Mouse (Mus musculus): ENCODE measurements around the gene Sema4c. TPM values are rescaled to one million over a fixed set of nuclear protein-coding genes. Genes with fewer than 3 reads are reported as not detected.
A peak's percentile ranks its signal among the peaks of the same experiment; 100 is the strongest.

The Sema4c gene
- polyA plus RNA-seq, 1 experiment = 0.01 TPM

DNA sequence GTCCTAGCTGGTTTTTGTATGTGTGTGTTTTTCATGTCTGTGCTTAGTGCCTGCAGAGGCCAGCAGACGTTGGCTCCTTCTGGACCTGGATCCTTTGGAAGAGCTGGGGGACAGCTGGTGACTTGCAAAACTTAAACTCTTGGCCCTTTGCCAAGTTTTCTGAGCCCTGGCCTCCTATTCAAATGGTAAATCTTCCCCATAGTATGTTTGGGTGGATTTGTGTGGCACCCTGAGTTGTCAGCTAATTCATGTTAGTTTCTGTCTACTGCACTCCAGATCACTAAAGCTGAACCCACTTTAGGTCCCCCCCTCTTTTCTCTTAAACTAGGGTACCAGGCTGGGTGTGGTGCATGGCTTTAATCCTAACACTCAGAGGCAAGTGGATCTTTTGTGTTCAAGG, 29.8 kb downstream of the Sema4c start:
- no peaks in the 10 kb centered on the region for H3K9me3 ChIP-seq (ENCODE audit: control insufficient read depth, low read length)
- no peaks in the 10 kb centered on the region for H3K4me1 ChIP-seq (ENCODE audit: control insufficient read depth)
- TF ChIP-seq GATA1 (IDR thresholded peaks at IDR 0.05; ENCODE audit: low read length) (no peak), TAL1 (IDR thresholded peaks at IDR 0.05; ENCODE audit: low read length) (no peak)
- H3K4me3 ChIP-seq (replicated peaks) = no peak overlapping the region
- H3K27me3 ChIP-seq (ENCODE audit: control insufficient read depth) = no peaks in the 10 kb centered on the region
- peaks cover 52% of the 10 kb centered on the region for H3K36me3 ChIP-seq (ENCODE audit: control insufficient read depth)

DNA sequence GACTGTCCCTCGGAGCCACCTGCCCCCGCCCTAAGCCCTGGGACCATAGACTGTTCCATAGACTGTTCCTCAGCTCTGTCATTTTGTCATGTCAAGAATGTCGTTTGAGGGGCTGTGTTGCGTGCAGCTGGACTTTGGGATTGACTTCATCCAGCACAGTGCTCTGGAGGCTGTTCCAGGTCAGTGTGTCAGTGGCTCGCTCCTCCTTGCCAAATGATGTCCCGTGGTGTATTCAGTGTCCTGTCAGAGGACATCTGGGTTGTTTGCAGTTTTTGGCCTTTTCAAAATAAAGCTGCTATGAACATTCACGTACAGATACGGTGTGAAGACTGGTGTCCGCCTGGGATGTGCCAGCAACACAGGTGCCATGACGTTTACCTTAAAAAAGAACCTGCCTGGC, 31.2 kb downstream of the Sema4c start:
- Histone ChIP-seq H3K4me1 (ENCODE audit: control insufficient read depth) (no peaks in the 10 kb centered on the region), H3K4me3 (replicated peaks) (no peak overlapping the region), H3K27me3 (ENCODE audit: control insufficient read depth) (no peaks in the 10 kb centered on the region), H3K9me3 (ENCODE audit: control insufficient read depth, low read length) (no peaks in the 10 kb centered on the region), H3K36me3 (ENCODE audit: control insufficient read depth) (peaks cover 63% of the 10 kb centered on the region)
- TF ChIP-seq TAL1 (IDR thresholded peaks at IDR 0.05; ENCODE audit: low read length) (no peak), GATA1 (IDR thresholded peaks at IDR 0.05; ENCODE audit: low read length) (no peak)

DNA sequence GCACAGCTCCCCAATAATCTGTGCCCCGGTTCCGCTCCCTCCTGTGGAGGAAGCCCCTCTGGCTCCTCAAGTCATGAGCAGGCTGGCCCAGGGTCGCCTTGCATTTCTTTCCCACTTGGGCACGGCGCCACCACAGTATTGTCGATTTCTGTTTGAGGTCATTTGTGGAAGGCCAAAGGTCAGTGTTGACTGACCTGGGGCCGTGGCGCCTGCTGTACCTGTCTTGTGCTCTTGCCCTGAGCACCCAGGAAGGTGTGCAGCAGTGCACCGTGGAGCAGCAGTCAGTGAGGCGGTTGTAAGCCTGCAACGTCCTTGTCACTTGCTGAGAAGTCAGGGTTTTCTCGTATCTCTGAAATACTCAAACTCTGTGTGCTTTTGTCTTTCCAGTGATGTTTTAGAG, 32.4 kb downstream of the Sema4c start:
- H3K4me3 ChIP-seq (replicated peaks) = no peak overlapping the region
- H3K27me3 ChIP-seq (ENCODE audit: control insufficient read depth) = no peaks in the 10 kb centered on the region
- no peaks in the 10 kb centered on the region for H3K9me3 ChIP-seq (ENCODE audit: control insufficient read depth, low read length)
- no peaks in the 10 kb centered on the region for H3K4me1 ChIP-seq (ENCODE audit: control insufficient read depth)
- peaks cover 64% of the 10 kb centered on the region for H3K36me3 ChIP-seq (ENCODE audit: control insufficient read depth)
- TF ChIP-seq TAL1 (IDR thresholded peaks at IDR 0.05; ENCODE audit: low read length) = no peak
- TF ChIP-seq GATA1 (IDR thresholded peaks at IDR 0.05; ENCODE audit: low read length) = no peak

DNA sequence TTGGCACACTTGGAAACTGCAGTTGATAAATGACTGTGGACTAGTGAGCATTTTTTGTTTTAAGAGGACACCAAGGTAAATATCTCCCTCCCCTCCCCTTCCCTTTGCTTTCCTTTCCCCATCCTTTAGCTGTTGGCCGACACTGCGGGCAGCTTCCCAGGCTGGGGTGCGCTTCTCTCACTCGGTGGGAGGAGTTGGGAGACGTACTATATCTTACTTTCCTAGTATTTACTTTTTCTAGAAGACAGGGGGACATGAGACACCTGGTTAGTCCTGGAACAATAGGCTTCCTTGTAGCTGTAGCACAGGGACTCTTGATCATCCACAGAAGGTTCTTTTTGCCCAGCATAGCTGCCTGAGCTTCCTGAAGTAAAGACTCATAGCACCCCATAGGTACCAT, 34.1 kb downstream of the Sema4c start:
- H3K36me3 ChIP-seq (ENCODE audit: control insufficient read depth) = peaks cover 77% of the 10 kb centered on the region
- no peaks in the 10 kb centered on the region for H3K27me3 ChIP-seq (ENCODE audit: control insufficient read depth)
- H3K4me3 ChIP-seq (replicated peaks) = no peak overlapping the region
- no peak for TF ChIP-seq TAL1 (IDR thresholded peaks at IDR 0.05; ENCODE audit: low read length)
- no peak for TF ChIP-seq GATA1 (IDR thresholded peaks at IDR 0.05; ENCODE audit: low read length)
- H3K9me3 ChIP-seq (ENCODE audit: control insufficient read depth, low read length) = no peaks in the 10 kb centered on the region
- H3K4me1 ChIP-seq (ENCODE audit: control insufficient read depth) = no peaks in the 10 kb centered on the region

DNA sequence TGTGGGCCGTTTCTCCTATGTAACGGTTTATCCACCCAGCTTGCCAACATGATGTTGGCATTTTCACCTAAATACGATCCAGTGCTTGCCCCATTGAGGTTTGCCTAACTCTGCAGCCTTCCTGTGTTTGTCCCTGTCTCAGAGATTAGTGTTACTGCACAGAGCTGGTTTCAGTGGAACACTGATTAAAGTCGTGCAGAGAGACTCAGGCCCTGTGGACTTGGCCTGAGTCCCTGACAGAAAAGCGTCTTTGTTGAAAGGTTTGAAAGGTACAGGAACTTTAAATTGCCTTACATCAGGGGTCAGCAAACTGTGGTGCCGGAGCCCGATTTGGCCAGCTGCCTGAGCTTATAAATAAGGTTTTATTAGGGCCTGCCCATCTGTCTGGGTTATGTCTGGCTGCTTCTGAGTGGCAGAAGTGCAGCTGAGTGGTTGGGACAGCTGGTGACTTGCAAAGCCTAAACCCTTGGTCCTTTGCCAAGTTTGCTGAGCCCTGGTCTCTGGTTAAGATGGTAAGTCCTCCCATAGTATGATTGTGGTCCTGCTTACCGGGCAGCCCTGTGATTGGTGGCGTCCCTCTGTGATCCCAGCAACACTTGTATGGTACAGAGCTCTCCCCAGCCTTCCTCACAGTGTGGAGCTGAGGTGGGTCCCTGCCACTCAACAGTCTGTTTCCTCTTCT, 34.7 kb downstream of the Sema4c start:
- H3K27me3 ChIP-seq (ENCODE audit: control insufficient read depth) = no peaks in the 10 kb centered on the region
- no peak overlapping the region for H3K4me3 ChIP-seq (replicated peaks)
- H3K36me3 ChIP-seq (ENCODE audit: control insufficient read depth) = peaks cover 83% of the 10 kb centered on the region
- no peaks in the 10 kb centered on the region for H3K9me3 ChIP-seq (ENCODE audit: control insufficient read depth, low read length)
- TF ChIP-seq GATA1 (IDR thresholded peaks at IDR 0.05; ENCODE audit: low read length) = no peak
- no peaks in the 10 kb centered on the region for H3K4me1 ChIP-seq (ENCODE audit: control insufficient read depth)

DNA sequence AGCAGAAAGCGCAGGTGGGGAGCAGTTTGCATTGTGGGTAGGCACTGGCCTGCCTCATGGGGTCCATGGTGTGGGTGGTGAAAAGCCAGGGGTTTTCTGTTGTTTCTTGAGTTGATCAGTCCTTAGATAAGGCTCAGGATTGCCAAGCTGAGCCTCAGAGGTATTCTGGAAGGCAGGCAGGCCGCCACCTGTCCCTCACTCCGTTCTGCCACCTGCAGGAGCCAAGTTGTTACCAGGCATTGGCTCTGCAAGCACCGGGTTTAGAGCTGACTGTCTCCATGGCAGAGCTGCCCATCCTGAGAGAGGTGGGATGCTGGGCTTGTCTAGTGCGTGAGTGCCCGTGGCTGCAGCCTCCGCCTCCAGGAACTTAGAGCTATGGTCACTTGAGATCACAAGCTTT, 35.9 kb downstream of the Sema4c start:
- no peak overlapping the region for H3K4me3 ChIP-seq (replicated peaks)
- no peaks in the 10 kb centered on the region for H3K27me3 ChIP-seq (ENCODE audit: control insufficient read depth)
- TF ChIP-seq TAL1 (IDR thresholded peaks at IDR 0.05; ENCODE audit: low read length) (no peak), GATA1 (IDR thresholded peaks at IDR 0.05; ENCODE audit: low read length) (no peak)
- H3K4me1 ChIP-seq (ENCODE audit: control insufficient read depth) = no peaks in the 10 kb centered on the region
- H3K9me3 ChIP-seq (ENCODE audit: control insufficient read depth, low read length) = no peaks in the 10 kb centered on the region
- peaks cover 93% of the 10 kb centered on the region for H3K36me3 ChIP-seq (ENCODE audit: control insufficient read depth)

DNA sequence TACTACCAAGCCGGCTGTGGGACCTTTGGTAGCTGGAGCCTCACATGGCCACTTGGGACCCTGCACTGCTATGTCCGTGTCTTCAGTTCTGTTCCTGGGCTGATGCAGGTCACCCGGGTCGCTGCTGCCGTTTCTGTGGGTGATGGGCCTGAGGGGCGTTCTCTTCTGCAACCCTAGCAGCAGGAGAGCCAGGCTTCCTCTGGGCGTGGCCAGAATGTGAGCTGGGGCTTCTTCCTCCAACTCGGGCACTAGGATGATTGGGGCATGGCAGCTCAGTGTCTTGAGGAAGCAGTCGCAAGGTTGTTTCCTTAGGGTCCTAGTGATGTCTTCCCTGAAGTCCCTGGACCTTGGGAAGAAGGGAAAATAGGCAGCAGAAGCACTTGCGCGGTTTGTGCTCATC, 38.5 kb downstream of the Sema4c start:
- Histone ChIP-seq H3K36me3 (ENCODE audit: control insufficient read depth) (peaks cover 92% of the 10 kb centered on the region), H3K27me3 (ENCODE audit: control insufficient read depth) (no peaks in the 10 kb centered on the region), H3K4me1 (ENCODE audit: control insufficient read depth) (peaks cover 6% of the 10 kb centered on the region)

DNA sequence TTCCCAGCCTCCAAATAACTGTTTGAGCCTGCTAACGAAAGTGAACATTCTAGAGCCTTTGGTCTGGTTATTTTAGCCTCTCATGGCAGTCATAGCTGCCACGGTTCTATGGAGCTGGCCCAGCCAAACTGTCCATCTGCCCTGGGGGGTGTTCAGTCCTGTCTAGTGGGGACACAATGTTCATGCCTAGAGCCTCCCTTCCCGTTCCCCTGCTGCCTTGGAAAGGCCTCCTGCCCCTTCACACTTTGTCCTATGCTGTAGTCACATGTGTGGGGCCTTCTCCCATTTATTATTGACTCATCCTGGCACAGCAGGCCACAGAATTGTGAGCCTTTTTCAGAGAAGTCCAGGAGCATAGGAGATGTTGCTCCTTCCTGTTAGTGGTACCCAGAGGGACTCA, 39.9 kb downstream of the Sema4c start:
- no peaks in the 10 kb centered on the region for H3K9me3 ChIP-seq (ENCODE audit: control insufficient read depth, low read length)
- H3K36me3 ChIP-seq (ENCODE audit: control insufficient read depth) = peaks cover 84% of the 10 kb centered on the region
- no peaks in the 10 kb centered on the region for H3K27me3 ChIP-seq (ENCODE audit: control insufficient read depth)
- H3K4me3 ChIP-seq (replicated peaks) = no peak overlapping the region
- TF ChIP-seq TAL1 (IDR thresholded peaks at IDR 0.05; ENCODE audit: low read length) = no peak
- peaks cover 18% of the 10 kb centered on the region for H3K4me1 ChIP-seq (ENCODE audit: control insufficient read depth)

More for the DNA sequence above, 38.5 kb downstream of the Sema4c start:
- no peak for TF ChIP-seq TAL1 (IDR thresholded peaks at IDR 0.05; ENCODE audit: low read length)
- Histone ChIP-seq H3K4me3 (replicated peaks) (no peak overlapping the region), H3K9me3 (ENCODE audit: control insufficient read depth, low read length) (no peaks in the 10 kb centered on the region)

DNA sequence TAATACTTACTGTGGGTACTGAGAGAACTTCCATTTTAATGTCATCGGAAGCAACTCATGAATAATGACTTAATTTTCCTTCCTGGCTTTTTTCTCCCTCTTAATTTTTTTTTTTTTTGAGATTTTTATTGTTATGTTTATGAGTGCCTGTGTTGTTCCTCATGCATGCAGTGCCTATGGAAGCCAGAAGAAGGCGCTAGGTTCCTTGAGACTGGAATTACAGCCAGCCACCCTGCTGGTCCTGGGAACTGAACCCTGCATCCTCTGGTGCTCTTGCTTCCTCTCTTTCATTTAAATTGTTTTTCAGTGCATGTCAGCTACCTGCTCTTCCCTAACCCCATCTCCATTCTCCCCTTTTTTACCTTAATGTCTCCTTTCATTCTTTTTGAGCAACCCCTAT, 44.4 kb downstream of the Sema4c start:
- Histone ChIP-seq H3K4me1 (ENCODE audit: control insufficient read depth) (peaks cover 33% of the 10 kb centered on the region), H3K27me3 (ENCODE audit: control insufficient read depth) (no peaks in the 10 kb centered on the region), H3K4me3 (replicated peaks) (peak overlapping the region; percentile 88), H3K36me3 (ENCODE audit: control insufficient read depth) (peaks cover 40% of the 10 kb centered on the region), H3K9me3 (ENCODE audit: control insufficient read depth, low read length) (no peaks in the 10 kb centered on the region)
- no peak for TF ChIP-seq TAL1 (IDR thresholded peaks at IDR 0.05; ENCODE audit: low read length)
- TF ChIP-seq GATA1 (IDR thresholded peaks at IDR 0.05; ENCODE audit: low read length) = no peak

DNA sequence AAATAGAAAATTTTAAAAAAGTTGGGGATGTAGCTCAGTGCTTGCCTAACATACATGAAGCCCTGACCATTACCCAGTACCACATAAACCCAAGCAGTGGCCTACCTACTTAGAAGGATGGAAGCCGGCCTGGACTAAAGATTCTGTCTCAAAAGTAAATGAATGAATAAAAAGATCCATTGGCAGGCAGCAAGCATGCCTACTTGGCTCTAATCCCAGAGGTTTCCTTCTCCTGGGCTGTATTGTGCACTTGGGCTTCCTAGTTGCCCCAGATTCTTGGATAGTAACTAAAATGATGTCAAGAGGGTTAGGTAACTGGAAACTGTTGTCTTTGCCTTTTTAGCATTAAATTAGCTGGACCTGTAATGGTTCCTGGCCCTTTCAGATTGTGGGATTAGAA, 44.8 kb downstream of the Sema4c start:
- H3K4me3 ChIP-seq (replicated peaks) = peak overlapping the region; percentile 88
- H3K4me1 ChIP-seq (ENCODE audit: control insufficient read depth) = peaks cover 33% of the 10 kb centered on the region
- TF ChIP-seq GATA1 (IDR thresholded peaks at IDR 0.05; ENCODE audit: low read length) (no peak), TAL1 (IDR thresholded peaks at IDR 0.05; ENCODE audit: low read length) (no peak)
- no peaks in the 10 kb centered on the region for H3K27me3 ChIP-seq (ENCODE audit: control insufficient read depth)
- no peaks in the 10 kb centered on the region for H3K9me3 ChIP-seq (ENCODE audit: control insufficient read depth, low read length)
- H3K36me3 ChIP-seq (ENCODE audit: control insufficient read depth) = peaks cover 36% of the 10 kb centered on the region
